Mouse (Mus musculus): ENCODE results near the gene Lamtor2. TPM values are rescaled to one million over a fixed set of nuclear protein-coding genes. Genes with fewer than 3 reads are reported as not detected.

Lamtor2 gene
- total RNA-seq, 2 experiments from 2014 or later: 87.3 to 94.0 TPM

GRCm38 (mm10) chr3:88528646-88529045 is 24.2 kb downstream of the Lamtor2 start:
- intact Hi-C loops (cut with DNase I): no loop called here
- no peak for DNase-seq

GRCm38 (mm10) chr3:88527565-88527964 is 25.3 kb downstream of the Lamtor2 start:
- intact Hi-C loops (cut with DNase I): loop anchor here (2.0 kb wide), 1 partner anchor 121 kb away; no protein-coding TSS in a partner anchor
- no peak for DNase-seq

GRCm38 (mm10) chr3:88526157-88527131 is 26.4 kb downstream of the Lamtor2 start:
- DNase-seq: peak; percentile 88 to 92
- intact Hi-C loops (cut with DNase I): loop anchor here (1.0 to 2.0 kb wide), 2 partner anchors 41 to 120 kb away; no protein-coding TSS in a partner anchor

- intact Hi-C loops (cut with DNase I): no loop called here
- DNase-seq: no peak
Measured at GRCm38 (mm10) chr3:88525021-88525420, 27.9 kb downstream of the Lamtor2 start.

GRCm38 (mm10) chr3:88523027-88523426 is 29.8 kb downstream of the Lamtor2 start:
- intact Hi-C loops (cut with DNase I): no loop called here
- no peak for DNase-seq

- intact Hi-C loops (cut with DNase I): loop anchor here (1.0 kb wide), 2 partner anchors 34 to 39 kb away; no protein-coding TSS in a partner anchor
- peak; percentile 77 to 86 for DNase-seq
Measured at GRCm38 (mm10) chr3:88521803-88522331, 31.0 kb downstream of the Lamtor2 start.

GRCm38 (mm10) chr3:88521156-88521555 is 31.7 kb downstream of the Lamtor2 start:
- DNase-seq: no peak
- intact Hi-C loops (cut with DNase I): no loop called here

- intact Hi-C loops (cut with DNase I): no loop called here
Measured at GRCm38 (mm10) chr3:88520078-88520477, 32.8 kb downstream of the Lamtor2 start.

GRCm38 (mm10) chr3:88518411-88518810 is 34.5 kb downstream of the Lamtor2 start:
- intact Hi-C loops (cut with DNase I): no loop called here
- no peak for DNase-seq

More at GRCm38 (mm10) chr3:88520078-88520477, 32.8 kb downstream of the Lamtor2 start:
- DNase-seq: no peak

GRCm38 (mm10) chr3:88516407-88516806 is 36.5 kb downstream of the Lamtor2 start:
- intact Hi-C loops (cut with DNase I): no loop called here
- no peak for DNase-seq

- intact Hi-C loops (cut with DNase I): no loop called here
- no peak for DNase-seq
Measured at GRCm38 (mm10) chr3:88515095-88515386, 37.8 kb downstream of the Lamtor2 start.

- intact Hi-C loops (cut with DNase I): no loop called here
- peak in 1 of 2 experiments; percentile 17 for DNase-seq
Measured at GRCm38 (mm10) chr3:88514231-88515094, 38.4 kb downstream of the Lamtor2 start.

- DNase-seq: peak in 1 of 2 experiments; percentile 9
- intact Hi-C loops (cut with DNase I): no loop called here
Measured at GRCm38 (mm10) chr3:88513546-88514115, 39.2 kb downstream of the Lamtor2 start.

- peak; percentile 24 to 35 for DNase-seq
- intact Hi-C loops (cut with DNase I): no loop called here
Measured at GRCm38 (mm10) chr3:88512896-88513545, 39.9 kb downstream of the Lamtor2 start.

- DNase-seq: peak in 1 of 2 experiments; percentile 11
- intact Hi-C loops (cut with DNase I): no loop called here
Measured at GRCm38 (mm10) chr3:88512141-88512895, 40.6 kb downstream of the Lamtor2 start.

GRCm38 (mm10) chr3:88511559-88511958 is 41.3 kb downstream of the Lamtor2 start:
- intact Hi-C loops (cut with DNase I): no loop called here

GRCm38 (mm10) chr3:88510421-88511289 is 42.2 kb downstream of the Lamtor2 start:
- peak in 1 of 2 experiments; percentile 10 for DNase-seq
- intact Hi-C loops (cut with DNase I): no loop called here

More at GRCm38 (mm10) chr3:88511559-88511958, 41.3 kb downstream of the Lamtor2 start:
- no peak for DNase-seq

Measured in heart, postnatal 10 days (tissue).